Mouse (Mus musculus): ENCODE results near the gene Tspoap1. TPM values are rescaled to one million over a fixed set of nuclear protein-coding genes. Genes with fewer than 3 reads are reported as not detected.

The Tspoap1 gene
- polyA plus RNA-seq, 1 experiment from 2014 or later: 19.9 TPM

GRCm38 (mm10) chr11:87748132-87749119 lies 11.9 kb upstream of the Tspoap1 start:
- no peak overlapping the region for H3K9ac ChIP-seq (ENCODE audit: low read length)
- no peak overlapping the region for H3K4me2 ChIP-seq (ENCODE audit: low read depth, low read length, severe bottlenecking)
- no peak for ATAC-seq (replicated peaks; ENCODE audit: low FRiP score)
- WGBS: 41% methylated on average over 19 of the region's 19 CpGs
- no peaks in the 10 kb centered on the region for H3K4me1 ChIP-seq (replicated peaks; ENCODE audit: control insufficient read depth, insufficient read depth, low read length)
- no peak overlapping the region for H3K4me3 ChIP-seq (ENCODE audit: low read depth, low read length)
- no peak for DNase-seq (ENCODE audit: low spot score)
- no peaks in the 10 kb centered on the region for H3K27me3 ChIP-seq (ENCODE audit: control insufficient read depth, insufficient read depth, low read length)
- H3K9me3 ChIP-seq (ENCODE audit: control insufficient read depth, low read length): no peaks in the 10 kb centered on the region
- H3K27ac ChIP-seq (ENCODE audit: low read depth, low read length): no peak overlapping the region
- no peaks in the 10 kb centered on the region for H3K36me3 ChIP-seq (ENCODE audit: control insufficient read depth, insufficient read depth, low read length)

GRCm38 (mm10) chr11:87749192-87750042 lies 10.9 kb upstream of the Tspoap1 start:
- no peaks in the 10 kb centered on the region for H3K27me3 ChIP-seq (ENCODE audit: control insufficient read depth, insufficient read depth, low read length)
- no peak for DNase-seq (ENCODE audit: low spot score)
- 66% methylated on average over 18 of the region's 18 CpGs for WGBS
- H3K9ac ChIP-seq (ENCODE audit: low read length): no peak overlapping the region
- no peaks in the 10 kb centered on the region for H3K9me3 ChIP-seq (ENCODE audit: control insufficient read depth, low read length)
- H3K27ac ChIP-seq (ENCODE audit: low read depth, low read length): peak overlapping the region; percentile 9; the same call in 1 of the 2 replicates
- no peaks in the 10 kb centered on the region for H3K4me1 ChIP-seq (replicated peaks; ENCODE audit: control insufficient read depth, insufficient read depth, low read length)
- no peaks in the 10 kb centered on the region for H3K36me3 ChIP-seq (ENCODE audit: control insufficient read depth, insufficient read depth, low read length)
- H3K4me3 ChIP-seq (ENCODE audit: low read depth, low read length): no peak overlapping the region
- no peak for ATAC-seq (replicated peaks; ENCODE audit: low FRiP score)
- no peak overlapping the region for H3K4me2 ChIP-seq (ENCODE audit: low read depth, low read length, severe bottlenecking)

DNA sequence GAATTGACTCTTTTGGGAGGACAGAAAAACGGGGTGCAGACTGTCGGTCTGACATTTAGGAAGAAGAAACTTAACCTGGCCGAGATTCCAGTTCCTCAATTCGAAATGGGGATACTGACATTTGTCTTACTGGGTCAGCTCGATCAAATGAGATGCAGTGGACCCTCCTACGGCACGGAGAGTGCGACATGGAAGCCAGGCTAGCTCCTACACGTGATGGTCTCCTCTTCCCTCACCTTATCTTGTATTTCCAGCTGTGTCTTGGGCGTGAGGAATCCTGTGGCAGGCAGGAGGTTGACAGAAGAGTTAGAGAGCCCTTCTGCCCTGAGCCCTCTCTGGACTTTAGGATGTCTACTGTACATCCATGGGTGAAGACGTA lies 10.3 kb upstream of the Tspoap1 start:
- WGBS: 79% methylated on average over 11 of the region's 11 CpGs
- no peak overlapping the region for H3K9ac ChIP-seq (ENCODE audit: low read length)
- no peaks in the 10 kb centered on the region for H3K9me3 ChIP-seq (ENCODE audit: control insufficient read depth, low read length)
- H3K4me2 ChIP-seq (ENCODE audit: low read depth, low read length, severe bottlenecking): no peak overlapping the region
- no peaks in the 10 kb centered on the region for H3K27me3 ChIP-seq (ENCODE audit: control insufficient read depth, insufficient read depth, low read length)
- no peak for ATAC-seq (replicated peaks; ENCODE audit: low FRiP score)
- H3K27ac ChIP-seq (ENCODE audit: low read depth, low read length): peak overlapping the region; percentile 9; the same call in 1 of the 2 replicates
- DNase-seq (ENCODE audit: low spot score): no peak
- H3K4me3 ChIP-seq (ENCODE audit: low read depth, low read length): no peak overlapping the region
- no peaks in the 10 kb centered on the region for H3K4me1 ChIP-seq (replicated peaks; ENCODE audit: control insufficient read depth, insufficient read depth, low read length)
- no peaks in the 10 kb centered on the region for H3K36me3 ChIP-seq (ENCODE audit: control insufficient read depth, insufficient read depth, low read length)

DNA sequence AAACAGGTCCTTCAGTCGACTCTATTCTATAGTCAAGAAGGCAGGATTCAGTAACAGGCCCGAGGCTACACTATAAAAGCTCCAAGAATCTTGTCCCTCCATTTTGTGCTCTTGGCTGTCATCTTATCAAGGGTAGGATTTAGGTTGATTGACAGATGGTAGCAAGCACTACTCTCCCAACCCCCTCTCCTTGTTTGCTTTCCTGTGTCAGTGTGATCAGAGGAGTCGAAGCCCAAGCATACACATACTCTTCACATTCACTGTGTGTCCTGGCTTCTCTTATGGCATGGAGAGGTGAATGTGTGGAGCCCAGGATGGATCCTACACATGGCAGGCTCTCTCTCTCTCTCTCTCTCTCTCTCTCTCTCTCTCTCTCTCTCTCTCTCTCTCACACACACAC lies 9.8 kb upstream of the Tspoap1 start:
- no peaks in the 10 kb centered on the region for H3K27me3 ChIP-seq (ENCODE audit: control insufficient read depth, insufficient read depth, low read length)
- 84% methylated on average over 3 of the region's 3 CpGs for WGBS
- H3K4me3 ChIP-seq (ENCODE audit: low read depth, low read length): no peak overlapping the region
- no peaks in the 10 kb centered on the region for H3K36me3 ChIP-seq (ENCODE audit: control insufficient read depth, insufficient read depth, low read length)
- H3K9me3 ChIP-seq (ENCODE audit: control insufficient read depth, low read length): no peaks in the 10 kb centered on the region
- H3K27ac ChIP-seq (ENCODE audit: low read depth, low read length): no peak overlapping the region
- ATAC-seq (replicated peaks; ENCODE audit: low FRiP score) (no peak), DNase-seq (ENCODE audit: low spot score) (no peak)
- no peaks in the 10 kb centered on the region for H3K4me1 ChIP-seq (replicated peaks; ENCODE audit: control insufficient read depth, insufficient read depth, low read length)
- no peak overlapping the region for H3K4me2 ChIP-seq (ENCODE audit: low read depth, low read length, severe bottlenecking)
- H3K9ac ChIP-seq (ENCODE audit: low read length): no peak overlapping the region

GRCm38 (mm10) chr11:87751031-87751430 lies 9.3 kb upstream of the Tspoap1 start:
- H3K4me2 ChIP-seq (ENCODE audit: low read depth, low read length, severe bottlenecking): no peak overlapping the region
- 86% methylated on average over 8 of the region's 8 CpGs for WGBS
- DNase-seq (ENCODE audit: low spot score): no peak
- no peaks in the 10 kb centered on the region for H3K4me1 ChIP-seq (replicated peaks; ENCODE audit: control insufficient read depth, insufficient read depth, low read length)
- no peak overlapping the region for H3K9ac ChIP-seq (ENCODE audit: low read length)
- H3K36me3 ChIP-seq (ENCODE audit: control insufficient read depth, insufficient read depth, low read length): no peaks in the 10 kb centered on the region
- H3K4me3 ChIP-seq (ENCODE audit: low read depth, low read length): no peak overlapping the region
- no peaks in the 10 kb centered on the region for H3K9me3 ChIP-seq (ENCODE audit: control insufficient read depth, low read length)
- no peak for ATAC-seq (replicated peaks; ENCODE audit: low FRiP score)
- H3K27ac ChIP-seq (ENCODE audit: low read depth, low read length): no peak overlapping the region
- no peaks in the 10 kb centered on the region for H3K27me3 ChIP-seq (ENCODE audit: control insufficient read depth, insufficient read depth, low read length)

GRCm38 (mm10) chr11:87751491-87751966 lies 8.8 kb upstream of the Tspoap1 start:
- Histone ChIP-seq H3K4me2 (ENCODE audit: low read depth, low read length, severe bottlenecking) (no peak overlapping the region), H3K4me3 (ENCODE audit: low read depth, low read length) (no peak overlapping the region), H3K9ac (ENCODE audit: low read length) (no peak overlapping the region), H3K9me3 (ENCODE audit: control insufficient read depth, low read length) (no peaks in the 10 kb centered on the region), H3K36me3 (ENCODE audit: control insufficient read depth, insufficient read depth, low read length) (no peaks in the 10 kb centered on the region), H3K27ac (ENCODE audit: low read depth, low read length) (no peak overlapping the region), H3K4me1 (replicated peaks; ENCODE audit: control insufficient read depth, insufficient read depth, low read length) (no peaks in the 10 kb centered on the region), H3K27me3 (ENCODE audit: control insufficient read depth, insufficient read depth, low read length) (no peaks in the 10 kb centered on the region)
- ATAC-seq (replicated peaks; ENCODE audit: low FRiP score) (no peak), DNase-seq (ENCODE audit: low spot score) (no peak)
- 68% methylated on average over 4 of the region's 4 CpGs for WGBS

DNA sequence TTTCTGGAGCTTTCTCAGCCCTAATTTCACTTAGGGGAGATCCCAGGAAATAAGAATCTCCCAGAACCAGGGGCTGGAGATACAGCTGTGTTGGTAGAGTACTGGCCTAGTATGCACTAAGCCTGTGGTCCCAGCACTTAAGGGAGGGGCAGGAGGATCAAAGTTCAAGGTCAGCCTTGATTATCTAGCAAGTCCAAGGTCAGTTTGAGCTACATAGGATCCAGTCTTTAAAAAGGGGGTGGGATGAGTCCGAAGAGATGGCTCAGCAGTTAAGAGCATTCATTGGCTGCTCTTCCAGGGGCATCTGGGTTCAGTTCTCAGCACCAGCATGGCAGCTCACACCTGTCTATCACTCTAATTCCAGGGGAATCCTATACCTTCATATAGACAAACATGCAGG lies 8.0 kb upstream of the Tspoap1 start:
- no peaks in the 10 kb centered on the region for H3K36me3 ChIP-seq (ENCODE audit: control insufficient read depth, insufficient read depth, low read length)
- H3K9me3 ChIP-seq (ENCODE audit: control insufficient read depth, low read length): no peaks in the 10 kb centered on the region
- no peaks in the 10 kb centered on the region for H3K4me1 ChIP-seq (replicated peaks; ENCODE audit: control insufficient read depth, insufficient read depth, low read length)
- DNase-seq (ENCODE audit: low spot score) (no peak), ATAC-seq (replicated peaks; ENCODE audit: low FRiP score) (no peak)
- H3K9ac ChIP-seq (ENCODE audit: low read length): no peak overlapping the region
- no peak overlapping the region for H3K4me2 ChIP-seq (ENCODE audit: low read depth, low read length, severe bottlenecking)
- WGBS: 67% methylated on average over 1 of the region's 1 CpGs
- H3K27ac ChIP-seq (ENCODE audit: low read depth, low read length): no peak overlapping the region
- no peaks in the 10 kb centered on the region for H3K27me3 ChIP-seq (ENCODE audit: control insufficient read depth, insufficient read depth, low read length)
- H3K4me3 ChIP-seq (ENCODE audit: low read depth, low read length): no peak overlapping the region

GRCm38 (mm10) chr11:87753255-87753654 lies 7.1 kb upstream of the Tspoap1 start:
- WGBS: 84% methylated on average over 8 of the region's 8 CpGs
- no peaks in the 10 kb centered on the region for H3K36me3 ChIP-seq (ENCODE audit: control insufficient read depth, insufficient read depth, low read length)
- H3K9ac ChIP-seq (ENCODE audit: low read length): no peak overlapping the region
- no peaks in the 10 kb centered on the region for H3K9me3 ChIP-seq (ENCODE audit: control insufficient read depth, low read length)
- ATAC-seq (replicated peaks; ENCODE audit: low FRiP score) (no peak), DNase-seq (ENCODE audit: low spot score) (no peak)
- no peaks in the 10 kb centered on the region for H3K4me1 ChIP-seq (replicated peaks; ENCODE audit: control insufficient read depth, insufficient read depth, low read length)
- no peak overlapping the region for H3K27ac ChIP-seq (ENCODE audit: low read depth, low read length)
- no peaks in the 10 kb centered on the region for H3K27me3 ChIP-seq (ENCODE audit: control insufficient read depth, insufficient read depth, low read length)
- H3K4me2 ChIP-seq (ENCODE audit: low read depth, low read length, severe bottlenecking): no peak overlapping the region
- H3K4me3 ChIP-seq (ENCODE audit: low read depth, low read length): no peak overlapping the region
